Mouse (Mus musculus) heart, embryonic 16.5 days (tissue): ENCODE results near the gene Pdxp. TPM values are rescaled to one million over a fixed set of nuclear protein-coding genes. Genes with fewer than 3 reads are reported as not detected.
A peak's percentile ranks its signal among the peaks of the same experiment; 100 is the strongest.

Source experiments
- ATAC-seq: fragments of 200-750 bp; cut with Nextera tagmentation; replicated peaks from 2 replicates; pipeline ENCODE4 v1.8.0; 2017; ENCODE audit warnings: moderate number of reproducible peaks; ENCODE audit not compliant: insufficient read depth, low FRiP score; ENCODE audit errors: extremely low read depth
- H3K27ac ChIP-seq: fragments of 300-500 bp; sonication (generic); 2 replicates; pipeline ENCODE4 v1.5.1; 2014; ENCODE audit warnings: mild to moderate bottlenecking, low read length, control low read depth, moderate library complexity
- H3K27me3 ChIP-seq: fragments of 300-500 bp; sonication (generic); 2 replicates; pipeline ENCODE4 v1.6.1; 2014; ENCODE audit warnings: low read length, mixed read lengths; ENCODE audit not compliant: control insufficient read depth, insufficient read depth
- H3K36me3 ChIP-seq: fragments of 300-500 bp; sonication (generic); 2 replicates; pipeline ENCODE4 v1.6.1; 2014; ENCODE audit not compliant: control insufficient read depth, insufficient read depth
- H3K4me1 ChIP-seq: fragments of 300-500 bp; sonication (generic); 2 replicates; pipeline ENCODE4 v1.6.1; 2014; ENCODE audit warnings: low read length, mixed read lengths; ENCODE audit not compliant: control insufficient read depth, insufficient read depth
- H3K4me2 ChIP-seq: fragments of 300-500 bp; sonication (generic); 2 replicates; pipeline ENCODE4 v1.6.1; 2014; ENCODE audit warnings: low read depth, mild to moderate bottlenecking, control low read depth, low read length
- H3K4me3 ChIP-seq: fragments of 300-500 bp; sonication (generic); 2 replicates; pipeline ENCODE4 v1.5.1; 2014; ENCODE audit warnings: mild to moderate bottlenecking, control low read depth, low read length
- H3K9ac ChIP-seq: fragments of 300-500 bp; sonication (generic); 2 replicates; pipeline ENCODE4 v1.6.1; 2014; ENCODE audit warnings: low read length, control low read depth
- H3K9me3 ChIP-seq: fragments of 300-500 bp; sonication (generic); replicated peaks from 2 replicates; pipeline ENCODE4 v1.6.1; 2016; ENCODE audit warnings: low read length; ENCODE audit not compliant: control insufficient read depth
- WGBS: fragments of 180-500 bp; shearing (Covaris S2); extraction: QIAGEN DNeasy Blood & Tissue Kit; methylation state at CpG from one replicate; pipeline ENCODE4 v1.1.7; 2014; 5-methylcytosine and 5-hydroxymethylcytosine counted together
- polyA plus RNA-seq: library from polyadenylated mRNA; unstranded; fragments of >200 nt; fragmentation: Nextera tagmentation; extraction: Ambion mirVana; gene quantifications from 2 replicates; pipeline ENCODE4 v1.2.1, GENCODE M21; 2015

Gene Pdxp
- polyA plus RNA-seq, 1 experiment from 2014 or later, result 16.9 TPM

- H3K4me3 ChIP-seq, result peak overlapping the region; percentile 52
- no peaks in the 10 kb centered on the region for H3K9me3 ChIP-seq
- H3K4me1 ChIP-seq, result peaks cover 5% of the 10 kb centered on the region
- no peak overlapping the region for H3K27ac ChIP-seq
- 5% methylated on average over 9 of the region's 9 CpGs for WGBS
- peak overlapping the region; percentile 72 for H3K4me2 ChIP-seq
- H3K36me3 ChIP-seq, result peaks cover 21% of the 10 kb centered on the region
- H3K9ac ChIP-seq, result peak overlapping the region; percentile 77
- H3K27me3 ChIP-seq, result peaks cover 6% of the 10 kb centered on the region
- peak; percentile 62 for ATAC-seq
Measured at GRCm38 (mm10) chr15:78942663-78943062, 28.9 kb downstream of the Pdxp start.

DNA sequence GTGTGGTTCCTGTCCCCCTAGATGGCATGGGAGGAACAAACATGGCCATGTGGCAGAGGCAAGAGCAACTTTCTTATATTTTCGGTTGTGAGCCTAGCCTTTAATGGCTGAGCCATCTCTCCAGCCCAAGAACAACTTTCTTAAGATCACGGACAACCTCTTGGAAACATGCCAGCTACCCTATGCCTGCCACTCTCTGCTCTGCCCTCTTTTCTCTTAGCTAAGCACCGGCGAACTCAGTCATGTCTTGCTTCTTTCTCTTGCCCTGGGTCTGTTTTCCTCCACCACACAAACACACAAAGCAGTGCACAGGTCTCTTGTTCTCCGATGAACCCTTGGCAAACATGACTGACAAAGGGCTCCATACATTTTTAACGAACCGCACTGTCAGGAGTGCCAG, 32.5 kb downstream of the Pdxp start:
- no peak for ATAC-seq
- 73% methylated on average over 7 of the region's 7 CpGs for WGBS
- no peak overlapping the region for H3K4me2 ChIP-seq
- peaks cover 6% of the 10 kb centered on the region for H3K27me3 ChIP-seq
- H3K9ac ChIP-seq, result no peak overlapping the region
- H3K36me3 ChIP-seq, result peaks cover 4% of the 10 kb centered on the region; the same call in 1 of the 2 replicates
- no peaks in the 10 kb centered on the region for H3K9me3 ChIP-seq
- H3K27ac ChIP-seq, result no peak overlapping the region
- no peak overlapping the region for H3K4me3 ChIP-seq
- peaks cover 9% of the 10 kb centered on the region for H3K4me1 ChIP-seq

- peaks cover 6% of the 10 kb centered on the region for H3K27me3 ChIP-seq
- H3K4me1 ChIP-seq, result peaks cover 6% of the 10 kb centered on the region
- peak within 1 kb of the TSS; percentile 85 for H3K4me2 ChIP-seq
- H3K36me3 ChIP-seq, result no peaks in the 10 kb centered on the region
- peak within 1 kb of the TSS; percentile 73 for H3K9ac ChIP-seq
- no peaks in the 10 kb centered on the region for H3K9me3 ChIP-seq
- H3K4me3 ChIP-seq, result peak within 1 kb of the TSS; percentile 54
- under 1% methylated on average over 24 of the region's 24 CpGs for WGBS
- ATAC-seq, result peak; percentile 97
- H3K27ac ChIP-seq, result peak within 1 kb of the TSS; percentile 31; the same call in 1 of the 2 replicates
Measured at GRCm38 (mm10) chr15:78947657-78948056, 33.9 kb downstream of the Pdxp start, which contains the start of gene Triobp. Gene Triobp, plus strand, starts transcription at chr15:78947724.

DNA sequence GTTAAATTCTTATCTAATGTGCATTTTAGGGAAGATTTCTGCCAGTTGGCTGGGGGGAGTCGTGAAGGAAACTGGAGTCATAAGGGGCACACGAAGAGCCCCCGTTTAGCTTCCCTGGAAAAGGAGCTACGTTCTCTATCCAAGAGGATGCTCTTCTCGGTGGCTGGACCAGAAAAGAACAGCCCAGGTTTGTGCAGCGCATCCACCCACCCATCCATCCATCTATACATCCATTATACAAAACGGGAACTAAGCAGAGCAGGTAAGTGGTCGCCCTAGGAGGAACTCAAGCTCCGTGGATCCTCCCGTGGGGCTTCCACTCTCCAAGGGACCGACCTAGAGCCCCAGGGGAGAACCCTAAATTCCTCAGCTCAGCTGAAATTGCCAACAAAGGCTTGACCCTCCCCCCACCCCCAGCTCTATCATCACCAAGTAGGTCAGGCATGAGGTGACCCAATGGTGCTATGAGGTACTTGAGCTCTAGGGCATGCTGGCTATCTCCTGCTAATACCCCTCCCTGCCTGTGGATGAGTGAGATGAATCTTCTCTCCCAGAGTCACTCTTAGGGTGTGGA, 34.5 kb downstream of the Pdxp start:
- no peaks in the 10 kb centered on the region for H3K9me3 ChIP-seq
- peak overlapping the region; percentile 73 for H3K9ac ChIP-seq
- H3K27ac ChIP-seq, result peak overlapping the region; percentile 31; the same call in 1 of the 2 replicates
- peak overlapping the region; percentile 85 for H3K4me2 ChIP-seq
- H3K4me1 ChIP-seq, result peaks cover 3% of the 10 kb centered on the region; the same call in 1 of the 2 replicates
- peak overlapping the region; percentile 54 for H3K4me3 ChIP-seq
- ATAC-seq, result no peak
- H3K36me3 ChIP-seq, result no peaks in the 10 kb centered on the region
- peaks cover 6% of the 10 kb centered on the region for H3K27me3 ChIP-seq
- WGBS, result 5% methylated on average over 11 of the region's 11 CpGs

DNA sequence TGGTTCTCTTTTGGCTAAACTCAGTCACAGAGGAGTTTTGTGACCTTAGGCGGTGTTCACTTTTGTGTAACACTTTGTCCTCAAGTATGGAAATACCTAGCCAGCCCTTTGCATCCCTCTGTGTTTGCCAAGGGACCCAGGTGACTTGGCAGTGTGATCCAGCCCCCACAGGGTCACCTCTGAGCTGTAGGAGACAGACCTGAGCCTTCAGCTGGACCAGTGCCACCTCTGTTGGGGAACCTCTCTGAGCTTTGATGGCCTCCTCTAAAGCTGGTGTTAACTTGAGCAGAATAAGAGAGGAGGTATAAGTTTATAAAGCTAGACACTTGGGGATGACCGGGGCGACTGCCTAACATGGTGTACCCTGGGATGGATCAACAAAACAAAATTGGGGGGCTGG, 35.2 kb downstream of the Pdxp start:
- Histone ChIP-seq H3K4me1 (peaks cover 3% of the 10 kb centered on the region; the same call in 1 of the 2 replicates), H3K27me3 (peaks cover 6% of the 10 kb centered on the region), H3K9me3 (no peaks in the 10 kb centered on the region), H3K36me3 (no peaks in the 10 kb centered on the region), H3K9ac (no peak overlapping the region), H3K4me3 (no peak overlapping the region), H3K27ac (no peak overlapping the region), H3K4me2 (no peak overlapping the region)
- no peak for ATAC-seq
- WGBS, result 94% methylated on average over 3 of the region's 3 CpGs

GRCm38 (mm10) chr15:78955663-78956062, 41.9 kb downstream of the Pdxp start:
- Histone ChIP-seq H3K4me3 (no peak overlapping the region), H3K4me2 (no peak overlapping the region), H3K27ac (no peak overlapping the region), H3K4me1 (no peaks in the 10 kb centered on the region), H3K9me3 (no peaks in the 10 kb centered on the region), H3K9ac (no peak overlapping the region), H3K27me3 (no peaks in the 10 kb centered on the region), H3K36me3 (no peaks in the 10 kb centered on the region)
- 64% methylated on average over 3 of the region's 3 CpGs for WGBS
- ATAC-seq, result no peak

GRCm38 (mm10) chr15:78956351-78956750, 42.6 kb downstream of the Pdxp start:
- no peak for ATAC-seq
- Histone ChIP-seq H3K4me1 (no peaks in the 10 kb centered on the region), H3K27me3 (no peaks in the 10 kb centered on the region), H3K4me3 (no peak overlapping the region), H3K9ac (no peak overlapping the region), H3K36me3 (no peaks in the 10 kb centered on the region), H3K27ac (no peak overlapping the region), H3K9me3 (no peaks in the 10 kb centered on the region), H3K4me2 (no peak overlapping the region)
- 69% methylated on average over 4 of the region's 4 CpGs for WGBS

GRCm38 (mm10) chr15:78957021-78957420, 43.3 kb downstream of the Pdxp start:
- 42% methylated on average over 15 of the region's 15 CpGs for WGBS
- H3K9ac ChIP-seq, result no peak overlapping the region
- no peaks in the 10 kb centered on the region for H3K4me1 ChIP-seq
- H3K9me3 ChIP-seq, result no peaks in the 10 kb centered on the region
- H3K27ac ChIP-seq, result no peak overlapping the region
- H3K4me3 ChIP-seq, result no peak overlapping the region
- H3K4me2 ChIP-seq, result no peak overlapping the region
- no peak for ATAC-seq
- H3K27me3 ChIP-seq, result no peaks in the 10 kb centered on the region
- H3K36me3 ChIP-seq, result no peaks in the 10 kb centered on the region

DNA sequence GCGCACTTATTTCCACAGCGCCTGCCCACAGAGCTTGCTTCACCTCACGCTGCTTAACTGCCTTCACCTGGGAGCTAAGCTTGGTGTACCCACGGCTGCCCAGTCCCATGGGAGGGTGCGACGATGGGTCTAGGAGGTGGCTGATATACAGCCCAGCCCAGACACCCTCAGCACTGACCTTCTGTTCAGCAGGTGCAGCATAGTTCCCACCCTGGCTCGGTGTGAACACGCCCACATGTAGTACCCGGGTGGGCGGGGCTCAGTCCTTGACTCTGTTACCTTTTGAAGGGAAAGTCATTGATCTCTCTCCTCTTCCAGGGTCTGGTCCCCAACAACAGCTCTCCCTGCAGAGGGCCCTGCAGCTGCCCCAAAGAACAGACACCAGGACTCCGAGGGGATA, 45.8 kb downstream of the Pdxp start:
- Histone ChIP-seq H3K9me3 (no peaks in the 10 kb centered on the region), H3K27ac (no peak overlapping the region), H3K27me3 (no peaks in the 10 kb centered on the region), H3K4me1 (0 out of 2 replicates have a peak, but pooled peaks cover 3% of the 10 kb centered on the region), H3K4me3 (no peak overlapping the region), H3K4me2 (no peak overlapping the region), H3K36me3 (no peaks in the 10 kb centered on the region), H3K9ac (no peak overlapping the region)
- WGBS, result 82% methylated on average over 11 of the region's 11 CpGs
- no peak for ATAC-seq
